9 mouse cellular contexts compared by ENCODE assay signal in the genomic region with DNA sequence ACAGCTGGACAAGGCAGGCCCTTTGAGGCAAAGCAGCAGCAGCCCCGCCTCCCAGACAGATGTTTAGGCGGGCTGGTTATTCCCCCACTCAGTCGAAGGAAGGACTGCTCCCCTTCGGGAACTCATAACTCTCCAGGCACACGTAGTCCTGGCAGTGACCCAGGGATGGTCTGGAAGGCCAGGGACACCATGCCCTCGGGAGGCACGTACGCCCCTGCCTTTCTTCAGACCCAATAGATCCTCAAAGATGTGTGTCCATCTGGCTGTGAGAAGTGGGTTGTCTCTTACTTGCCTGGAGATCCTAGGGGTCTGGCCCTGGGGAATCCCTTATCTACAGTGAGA. TPM values are rescaled to one million over a fixed set of nuclear protein-coding genes. Genes with fewer than 3 reads are reported as not detected.
A peak's percentile ranks its signal among the peaks of the same experiment; 100 is the strongest.
DNase-seq lines count a peak whose midpoint lies in the region; ATAC-seq lines count a peak whose summit lies in the region.
"Had no signal": no experiment of that assay in that cellular context is flagged by ENCODE, and none has a peak within 500 bp of the region (broad histone marks: within the 10 kb centered on the region; RNA-seq: fewer than 3 reads in every experiment).

No protein-coding gene starts in this region.

- H3K36me3 ChIP-seq in kidney, embryonic 14.5 days (ENCODE audit: control insufficient read depth, insufficient read depth, low read length), result peaks cover 12% of the 10 kb centered on the region; the same call in 1 of the 2 replicates
- no peaks in the 10 kb centered on the region; the same call in 1 of the 2 replicates for H3K36me3 ChIP-seq in hindbrain, embryonic 14.5 days (replicated peaks; ENCODE audit: control insufficient read depth, insufficient read depth)
- H3K36me3 ChIP-seq in midbrain, embryonic 14.5 days (ENCODE audit: control insufficient read depth, insufficient read depth, low read length), result 0 out of 2 replicates have a peak, but pooled peaks cover 5% of the 10 kb centered on the region

- DNase-seq in kidney, postnatal 36 days, result no peak
- DNase-seq in hindbrain, embryonic 14.5 days (ENCODE audit: low spot score), result peak; percentile 24
- DNase-seq in midbrain, embryonic 14.5 days, result no peak
- DNase-seq in adrenal gland, adult 18-20 months (ENCODE audit: low spot score in 2 of 2), result no peak
- DNase-seq in frontal cortex, adult 2 months (ENCODE audit: extremely low spot score in 1 of 2, low spot score in 1 of 2), result no peak
- no peak for DNase-seq in left cerebral cortex, postnatal 4 days

- WGBS in kidney, embryonic 14.5 days, result 6% methylated on average over 8 of the region's 8 CpGs
- 8% methylated on average over 8 of the region's 8 CpGs for WGBS in hindbrain, embryonic 14.5 days
- 4% methylated on average over 8 of the region's 8 CpGs for WGBS in midbrain, embryonic 14.5 days

- no peaks in the 10 kb centered on the region for H3K9me3 ChIP-seq in kidney, embryonic 14.5 days (ENCODE audit: control insufficient read depth, low read length)
- no peaks in the 10 kb centered on the region for H3K9me3 ChIP-seq in hindbrain, embryonic 14.5 days (ENCODE audit: control insufficient read depth, low read length)
- H3K9me3 ChIP-seq in midbrain, embryonic 14.5 days (ENCODE audit: control insufficient read depth, low read length), result no peaks in the 10 kb centered on the region

- H3K27me3 ChIP-seq in kidney, embryonic 14.5 days (ENCODE audit: control insufficient read depth, insufficient read depth, low read length), result no peaks in the 10 kb centered on the region
- H3K27me3 ChIP-seq in hindbrain, embryonic 14.5 days (ENCODE audit: control insufficient read depth, insufficient read depth, low read length), result no peaks in the 10 kb centered on the region
- no peaks in the 10 kb centered on the region for H3K27me3 ChIP-seq in midbrain, embryonic 14.5 days (ENCODE audit: control insufficient read depth, insufficient read depth, low read length)

- H3K27ac ChIP-seq in kidney, embryonic 14.5 days (ENCODE audit: low read depth, low read length), result peak overlapping the region; percentile 77
- no peak overlapping the region; the same call in 1 of the 2 replicates for H3K27ac ChIP-seq in brown adipose tissue, adult 24 weeks (replicated peaks; ENCODE audit: low read depth, low read length)
- H3K27ac ChIP-seq in hindbrain, embryonic 14.5 days, result peak overlapping the region; percentile 68
- H3K27ac ChIP-seq in midbrain, embryonic 14.5 days (replicated peaks; ENCODE audit: low read depth, low read length), result peak overlapping the region; percentile 78

- H3K9ac ChIP-seq in kidney, embryonic 14.5 days (ENCODE audit: low read depth, low read length), result peak overlapping the region; percentile 48
- peak overlapping the region; percentile 64 for H3K9ac ChIP-seq in hindbrain, embryonic 14.5 days
- H3K9ac ChIP-seq in midbrain, embryonic 14.5 days (replicated peaks; ENCODE audit: low read length), result peak overlapping the region; percentile 48

- peak overlapping the region; percentile 19; the same call in 1 of the 2 replicates for H3K4me3 ChIP-seq in kidney, embryonic 14.5 days (ENCODE audit: low read length)
- H3K4me3 ChIP-seq in brown adipose tissue, adult 24 weeks (ENCODE audit: insufficient read depth, low read depth, low read length), result peak overlapping the region; percentile 37
- H3K4me3 ChIP-seq in hindbrain, embryonic 14.5 days (replicated peaks; ENCODE audit: low read length), result peak overlapping the region; percentile 36
- peak overlapping the region; percentile 33 for H3K4me3 ChIP-seq in midbrain, embryonic 14.5 days (replicated peaks; ENCODE audit: low read depth, low read length)

- peak overlapping the region; percentile 95 for H3K4me2 ChIP-seq in kidney, embryonic 14.5 days (replicated peaks; ENCODE audit: low read depth, low read length)
- peak overlapping the region; percentile 76 for H3K4me2 ChIP-seq in hindbrain, embryonic 14.5 days (replicated peaks)
- H3K4me2 ChIP-seq in midbrain, embryonic 14.5 days (ENCODE audit: low read length), result peak overlapping the region; percentile 69

- intact Hi-C loops in left cerebral cortex, postnatal 4 days (cut with DNase I), result no loop called here

- ATAC-seq in kidney, embryonic 14.5 days (ENCODE audit: low FRiP score, low TSS enrichment), result no peak
- no peak for ATAC-seq in hindbrain, embryonic 14.5 days (ENCODE audit: low FRiP score)
- ATAC-seq in midbrain, embryonic 14.5 days (ENCODE audit: low FRiP score, low TSS enrichment), result no peak; the same call in 1 of the 2 replicates

- peaks cover 21% of the 10 kb centered on the region; the same call in 1 of the 2 replicates for H3K4me1 ChIP-seq in kidney, embryonic 14.5 days (ENCODE audit: control insufficient read depth, insufficient read depth, low read length)
- peaks cover 9% of the 10 kb centered on the region for H3K4me1 ChIP-seq in brown adipose tissue, adult 24 weeks (ENCODE audit: control insufficient read depth, insufficient read depth, insufficient read length, low read length)
- peaks cover 18% of the 10 kb centered on the region for H3K4me1 ChIP-seq in hindbrain, embryonic 14.5 days (replicated peaks; ENCODE audit: control insufficient read depth, insufficient read depth, low read length)
- H3K4me1 ChIP-seq in midbrain, embryonic 14.5 days (ENCODE audit: control insufficient read depth, insufficient read depth, low read length), result peaks cover 15% of the 10 kb centered on the region

RNA-seq across cellular contexts. Expression of gene Rassf7, which starts 6.4 kb away (rescaled TPM):
- 52.0 and 52.9 TPM in 2 replicates for polyA plus RNA-seq in kidney, embryonic 14.5 days (2014; fragmentation: Nextera tagmentation; extraction: Ambion mirVana)
- 1.4 and 1.5 TPM in 2 replicates for polyA plus RNA-seq in brown adipose tissue, adult 24 weeks (2012; ENCODE audit: insufficient read depth, insufficient read length, missing spikeins)
- 20.2 and 23.5 TPM in 2 replicates for polyA plus RNA-seq in hindbrain, embryonic 14.5 days (2014; fragmentation: Nextera tagmentation; extraction: Ambion mirVana)
- polyA plus RNA-seq in midbrain, embryonic 14.5 days (2014; fragmentation: Nextera tagmentation; extraction: Ambion mirVana), result 25.9 and 27.2 TPM in 2 replicates
- 1 to 10 TPM; 1.4 to 2.6 TPM for total RNA-seq in adrenal gland, adult 18-20 months (2021)
- 1.8 and 2.3 TPM in 2 replicates for polyA plus RNA-seq in frontal cortex, adult 2 months (2012; rRNA removed)
- 1 to 10 TPM; 3.8 to 4.7 TPM for total RNA-seq in left cerebral cortex, postnatal 4 days (2021)

RNA-seq across cellular contexts. Expression of gene Phrf1, which starts 6.5 kb away (rescaled TPM):
- polyA plus RNA-seq in kidney, embryonic 14.5 days (2014; fragmentation: Nextera tagmentation; extraction: Ambion mirVana), result 48.5 and 82.6 TPM in 2 replicates
- 17.0 and 22.5 TPM in 2 replicates for polyA plus RNA-seq in brown adipose tissue, adult 24 weeks (2012; ENCODE audit: insufficient read depth, insufficient read length, missing spikeins)
- 61.8 and 63.5 TPM in 2 replicates for polyA plus RNA-seq in hindbrain, embryonic 14.5 days (2014; fragmentation: Nextera tagmentation; extraction: Ambion mirVana)
- polyA plus RNA-seq in midbrain, embryonic 14.5 days (2014; fragmentation: Nextera tagmentation; extraction: Ambion mirVana), result 60.1 and 77.5 TPM in 2 replicates
- total RNA-seq in adrenal gland, adult 18-20 months (2021), result 10 to 100 TPM; 75.8 to 76.0 TPM
- polyA plus RNA-seq in frontal cortex, adult 2 months (2012; rRNA removed), result 31.0 and 35.1 TPM in 2 replicates
- total RNA-seq in left cerebral cortex, postnatal 4 days (2021), result 10 to 100 TPM; 81.2 to 89.1 TPM

RNA-seq across cellular contexts. Expression of gene Lmntd2, which starts 8.2 kb away (rescaled TPM):
- polyA plus RNA-seq in kidney, embryonic 14.5 days (2014; fragmentation: Nextera tagmentation; extraction: Ambion mirVana), result 3.3 and 3.4 TPM in 2 replicates
- polyA plus RNA-seq in brown adipose tissue, adult 24 weeks (2012; ENCODE audit: insufficient read depth, insufficient read length, missing spikeins), result not detected in 2 replicates
- 0.20 and 0.66 TPM in 2 replicates for polyA plus RNA-seq in hindbrain, embryonic 14.5 days (2014; fragmentation: Nextera tagmentation; extraction: Ambion mirVana)
- 0.88 and 1.1 TPM in 2 replicates for polyA plus RNA-seq in midbrain, embryonic 14.5 days (2014; fragmentation: Nextera tagmentation; extraction: Ambion mirVana)
- total RNA-seq in adrenal gland, adult 18-20 months (2021), result under 1 TPM; 0.13 to 0.33 TPM
- 0.17 and 0.20 TPM in 2 replicates for polyA plus RNA-seq in frontal cortex, adult 2 months (2012; rRNA removed)
- total RNA-seq in left cerebral cortex, postnatal 4 days (2021), result under 1 TPM in 1 of 2 experiments, not detected in 1; 0.18 TPM
- total RNA-seq: gastrocnemius, adult 18-20 months had no signal

RNA-seq across cellular contexts. Expression of gene Lrrc56, which starts 28.1 kb away (rescaled TPM):
- polyA plus RNA-seq in kidney, embryonic 14.5 days (2014; fragmentation: Nextera tagmentation; extraction: Ambion mirVana), result 6.7 and 9.5 TPM in 2 replicates
- polyA plus RNA-seq in brown adipose tissue, adult 24 weeks (2012; ENCODE audit: insufficient read depth, insufficient read length, missing spikeins), result 3.4 and 5.8 TPM in 2 replicates
- 6.6 and 7.6 TPM in 2 replicates for polyA plus RNA-seq in hindbrain, embryonic 14.5 days (2014; fragmentation: Nextera tagmentation; extraction: Ambion mirVana)
- polyA plus RNA-seq in midbrain, embryonic 14.5 days (2014; fragmentation: Nextera tagmentation; extraction: Ambion mirVana), result 9.0 and 9.8 TPM in 2 replicates
- total RNA-seq in adrenal gland, adult 18-20 months (2021), result 1 to 10 TPM; 3.9 to 6.9 TPM
- 4.8 and 5.5 TPM in 2 replicates for polyA plus RNA-seq in frontal cortex, adult 2 months (2012; rRNA removed)
- total RNA-seq in left cerebral cortex, postnatal 4 days (2021), result 1 to 10 TPM; 6.2 to 7.4 TPM

RNA-seq across cellular contexts. Expression of gene Hras, which starts 28.3 kb away (rescaled TPM):
- polyA plus RNA-seq in kidney, embryonic 14.5 days (2014; fragmentation: Nextera tagmentation; extraction: Ambion mirVana), result 97.2 and 97.8 TPM in 2 replicates
- polyA plus RNA-seq in brown adipose tissue, adult 24 weeks (2012; ENCODE audit: insufficient read depth, insufficient read length, missing spikeins), result 72.6 and 86.6 TPM in 2 replicates
- polyA plus RNA-seq in hindbrain, embryonic 14.5 days (2014; fragmentation: Nextera tagmentation; extraction: Ambion mirVana), result 168 and 187 TPM in 2 replicates
- 125 and 176 TPM in 2 replicates for polyA plus RNA-seq in midbrain, embryonic 14.5 days (2014; fragmentation: Nextera tagmentation; extraction: Ambion mirVana)
- 10 to 100 TPM; 87.8 to 99.7 TPM for total RNA-seq in adrenal gland, adult 18-20 months (2021)
- polyA plus RNA-seq in frontal cortex, adult 2 months (2012; rRNA removed), result 243 and 245 TPM in 2 replicates
- total RNA-seq in left cerebral cortex, postnatal 4 days (2021), result 100 to 1,000 TPM; 194 to 211 TPM
